8 mouse cellular contexts compared by ENCODE assay signal in genomic region chr17:49615241-49615651, GRCm38 (mm10). TPM values are rescaled to one million over a fixed set of nuclear protein-coding genes. Genes with fewer than 3 reads are reported as not detected.
A peak's percentile ranks its signal among the peaks of the same experiment; 100 is the strongest.
DNase-seq lines count a peak whose midpoint lies in the region; ATAC-seq and TF ChIP-seq lines count a peak whose summit lies in the region.

No protein-coding gene starts in this region.

- WGBS in heart, embryonic 15.5 days: under 1% methylated on average over 26 of the region's 26 CpGs
- WGBS in hindbrain, embryonic 10.5 days: under 1% methylated on average over 26 of the region's 26 CpGs

- H3K4me2 ChIP-seq in heart, embryonic 15.5 days: peak overlapping the region; percentile 94

- DNase-seq in heart, adult 11 months: no peak
- DNase-seq in hindbrain, embryonic 10.5 days (ENCODE audit: low spot score): no peak
- no peak for DNase-seq in right cerebral cortex, postnatal 10 days (ENCODE audit: low spot score in 2 of 2)
- no peak for DNase-seq in adrenal gland, adult (ENCODE audit: inconsistent age in 2 of 2, low spot score in 1 of 2)
- no peak for DNase-seq in left cerebral cortex, adult 8-10 months (ENCODE audit: low spot score in 2 of 2)

- peak overlapping the region; percentile 69 for H3K4me3 ChIP-seq in heart, embryonic 15.5 days
- H3K4me3 ChIP-seq in bone marrow macrophage, adult 2 months (ENCODE audit: insufficient read depth, low read length): peak overlapping the region; percentile 49
- H3K4me3 ChIP-seq in hindbrain, embryonic 10.5 days: peak overlapping the region; percentile 68

- peak; percentile 72 for ATAC-seq in heart, embryonic 15.5 days (replicated peaks; ENCODE audit: insufficient number of reproducible peaks, insufficient read depth, low FRiP score, low read depth)
- peak; percentile 56 for ATAC-seq in megakaryocyte progenitor cell, adult 5-6 weeks (replicated peaks; ENCODE audit: poor library complexity)

- H3K9me3 ChIP-seq in heart, embryonic 15.5 days (replicated peaks): no peaks in the 10 kb centered on the region
- no peaks in the 10 kb centered on the region for H3K9me3 ChIP-seq in hindbrain, embryonic 10.5 days

- H3K36me3 ChIP-seq in heart, embryonic 15.5 days: no peaks in the 10 kb centered on the region
- H3K36me3 ChIP-seq in hindbrain, embryonic 10.5 days: no peaks in the 10 kb centered on the region

- TF ChIP-seq CTCF in bone marrow macrophage, adult 2 months (IDR thresholded peaks at IDR 0.05; ENCODE audit: low read depth, low read length): no peak

- no peak for TF ChIP-seq POLR2A in bone marrow macrophage, adult 2 months (IDR thresholded peaks at IDR 0.05; ENCODE audit: borderline replicate concordance, low read depth, low read length)

- H3K27ac ChIP-seq in heart, embryonic 15.5 days: no peak overlapping the region
- no peak overlapping the region for H3K27ac ChIP-seq in bone marrow macrophage, adult 2 months (ENCODE audit: insufficient read depth, low read depth, low read length)
- peak overlapping the region; percentile 82 for H3K27ac ChIP-seq in hindbrain, embryonic 10.5 days

- peaks cover 5% of the 10 kb centered on the region; the same call in 1 of the 2 replicates for H3K4me1 ChIP-seq in heart, embryonic 15.5 days (replicated peaks)
- no peaks in the 10 kb centered on the region for H3K4me1 ChIP-seq in bone marrow macrophage, adult 2 months (ENCODE audit: control insufficient read depth, insufficient read depth, low read length)
- peaks cover 14% of the 10 kb centered on the region for H3K4me1 ChIP-seq in hindbrain, embryonic 10.5 days (replicated peaks)

- no peaks in the 10 kb centered on the region for H3K27me3 ChIP-seq in heart, embryonic 15.5 days
- no peaks in the 10 kb centered on the region for H3K27me3 ChIP-seq in hindbrain, embryonic 10.5 days (ENCODE audit: insufficient read depth, poor library complexity, severe bottlenecking)

- peak overlapping the region; percentile 58 for H3K9ac ChIP-seq in heart, embryonic 15.5 days

RNA-seq across cellular contexts. Expression of gene Kif6, which starts 0.3 kb away (rescaled TPM):
- polyA plus RNA-seq in heart, embryonic 15.5 days (2015; fragmentation: Nextera tagmentation; extraction: Ambion mirVana): 1.7 and 1.9 TPM in 2 replicates
- polyA plus RNA-seq in bone marrow macrophage, adult 2 months (2012; ENCODE audit: insufficient read depth, insufficient read length, missing spikeins): not detected in 2 replicates
- 2.6 and 2.9 TPM in 2 replicates for polyA plus RNA-seq in hindbrain, embryonic 10.5 days (2016; fragmentation: Nextera tagmentation; extraction: Ambion mirVana)
- 0.17 TPM in 1 of 2 replicates, not detected in the other for total RNA-seq in megakaryocyte progenitor cell, adult 5-6 weeks (2015)
- 0.27 TPM in 1 of 2 replicates, not detected in the other for total RNA-seq in megakaryocyte progenitor cell, adult 5-6 weeks (2017)
- total RNA-seq in left cerebral cortex, adult 8-10 months (2022): 1 to 10 TPM; 3.8 to 5.6 (median 4.3) TPM

RNA-seq across cellular contexts. Expression of gene Daam2, which starts 51.1 kb away (rescaled TPM):
- 3.9 and 5.3 TPM in 2 replicates for polyA plus RNA-seq in heart, embryonic 15.5 days (2015; fragmentation: Nextera tagmentation; extraction: Ambion mirVana)
- polyA plus RNA-seq in bone marrow macrophage, adult 2 months (2012; ENCODE audit: insufficient read depth, insufficient read length, missing spikeins): not detected in 2 replicates
- polyA plus RNA-seq in hindbrain, embryonic 10.5 days (2016; fragmentation: Nextera tagmentation; extraction: Ambion mirVana): 2.2 and 2.6 TPM in 2 replicates
- not detected in 2 replicates for total RNA-seq in megakaryocyte progenitor cell, adult 5-6 weeks (2015)
- total RNA-seq in megakaryocyte progenitor cell, adult 5-6 weeks (2017): not detected in 2 replicates
- total RNA-seq in left cerebral cortex, adult 8-10 months (2022): 10 to 100 TPM; 54.4 to 63.9 (median 56.9) TPM
